Mouse (Mus musculus) embryonic fibroblast, embryonic 13.5 days (primary cell): ENCODE data around the gene Slc29a1.

ENCODE experiments used
- CTCF ChIP-seq: IDR thresholded peaks from 2 replicates; pipeline ENCODE4 v1.5.1; 2011; ENCODE audit warnings: mild to moderate bottlenecking, control low read depth, low read length, moderate library complexity, borderline replicate concordance; ENCODE audit not compliant: insufficient read depth
- POLR2A ChIP-seq: IDR thresholded peaks from 2 replicates; pipeline ENCODE4 v1.6.1; 2011; ENCODE audit warnings: low read depth, mild to moderate bottlenecking, control low read depth, low read length, moderate library complexity

- TF ChIP-seq CTCF (no peak), POLR2A (no peak)
These were observed 15.1 kb downstream of the Slc29a1 start for GRCm38 (mm10) chr17:45584096-45584896.
